Mouse (Mus musculus): ENCODE measurements around the gene Luzp1.

- no peak for TF ChIP-seq GATA1 (IDR thresholded peaks at IDR 0.05; ENCODE audit: low read depth, low read length)
- TF ChIP-seq HCFC1 (IDR thresholded peaks at IDR 0.05; ENCODE audit: low read depth, low read length) = no peak
- TF ChIP-seq CHD2 (IDR thresholded peaks at IDR 0.05; ENCODE audit: low read length) = no peak
- 0 out of 2 replicates have a peak, but pooled peaks have one; percentile 16 for TF ChIP-seq TAL1 (IDR thresholded peaks at IDR 0.05; ENCODE audit: low read length)
- no peak for TF ChIP-seq USF2 (IDR thresholded peaks at IDR 0.05; ENCODE audit: borderline replicate concordance in 1 of 2, insufficient read depth in 1 of 2, low read depth in 1 of 2, low read length in 2 of 2)
- no peak for TF ChIP-seq ELF1 (IDR thresholded peaks at IDR 0.05; ENCODE audit: low read depth, low read length)
- no peak for TF ChIP-seq USF1 (IDR thresholded peaks at IDR 0.05; ENCODE audit: low read depth, low read length)
- TF ChIP-seq POLR2A (IDR thresholded peaks at IDR 0.05; ENCODE audit: control insufficient read depth in 1 of 2, insufficient read depth in 1 of 2, low read depth in 1 of 2, low read length in 2 of 2, poor library complexity in 1 of 2) = no peak
- TF ChIP-seq RAD21 (IDR thresholded peaks at IDR 0.05; ENCODE audit: low read depth, low read length) = no peak
- TF ChIP-seq CTCF (IDR thresholded peaks at IDR 0.05 in 2 of 3, conservative IDR thresholded peaks at IDR 0.05 in 1 of 3; ENCODE audit: control insufficient read depth in 1 of 3, insufficient read depth in 1 of 3, low read depth in 2 of 3, low read length in 3 of 3, poor library complexity in 1 of 3, severe bottlenecking in 1 of 3) = no peak
- no peak for TF ChIP-seq UBTF (IDR thresholded peaks at IDR 0.05; ENCODE audit: borderline replicate concordance, insufficient read depth, low read depth, low read length)
- TF ChIP-seq MAX (IDR thresholded peaks at IDR 0.05; ENCODE audit: low read length) = no peak
- no peak for TF ChIP-seq MXI1 (IDR thresholded peaks at IDR 0.05; ENCODE audit: low read depth, low read length)
Measured at GRCm38 (mm10) chr4:136524309-136524708, 54.7 kb downstream of the Luzp1 start.

Measured in MEL (cell line).